Mouse (Mus musculus): Measurements from ENCODE around the gene Man1a2. TPM values are rescaled to one million over a fixed set of nuclear protein-coding genes. Genes with fewer than 3 reads are reported as not detected.
A peak's percentile ranks its signal among the peaks of the same experiment; 100 is the strongest.

Man1a2 gene
- polyA plus RNA-seq, 1 experiment from 2014 or later, result 67.2 TPM

GRCm38 (mm10) chr3:100711486-100711885, 26.2 kb upstream of the Man1a2 start:
- Histone ChIP-seq H3K27ac (no peak overlapping the region), H3K9ac (no peak overlapping the region), H3K4me1 (peaks cover 31% of the 10 kb centered on the region), H3K4me2 (no peak overlapping the region), H3K27me3 (no peaks in the 10 kb centered on the region), H3K4me3 (replicated peaks) (no peak overlapping the region), H3K9me3 (replicated peaks) (no peaks in the 10 kb centered on the region), H3K36me3 (no peaks in the 10 kb centered on the region)
- no peak for ATAC-seq (replicated peaks; ENCODE audit: low FRiP score)
- 15% methylated on average over 4 of the region's 4 CpGs for WGBS

- no peaks in the 10 kb centered on the region for H3K27me3 ChIP-seq
- 0 out of 2 replicates have a peak, but pooled peaks have one; percentile 13 for ATAC-seq (replicated peaks; ENCODE audit: low FRiP score)
- H3K36me3 ChIP-seq, result no peaks in the 10 kb centered on the region
- no peak overlapping the region for H3K4me3 ChIP-seq (replicated peaks)
- 68% methylated on average over 4 of the region's 4 CpGs for WGBS
- 0 out of 2 replicates have a peak overlapping the region, but pooled peaks have one; percentile 41 for H3K27ac ChIP-seq
- no peak overlapping the region for H3K9ac ChIP-seq
- no peaks in the 10 kb centered on the region for H3K9me3 ChIP-seq (replicated peaks)
- no peak overlapping the region for H3K4me2 ChIP-seq
- peaks cover 48% of the 10 kb centered on the region for H3K4me1 ChIP-seq
These were observed 21.8 kb upstream of the Man1a2 start for GRCm38 (mm10) chr3:100707117-100707516.

GRCm38 (mm10) chr3:100705128-100705667, 19.9 kb upstream of the Man1a2 start:
- H3K4me3 ChIP-seq (replicated peaks), result no peak overlapping the region
- WGBS, result 32% methylated on average over 11 of the region's 11 CpGs
- H3K9me3 ChIP-seq (replicated peaks), result no peaks in the 10 kb centered on the region
- H3K36me3 ChIP-seq, result no peaks in the 10 kb centered on the region
- H3K27me3 ChIP-seq, result no peaks in the 10 kb centered on the region
- peak; percentile 69 for ATAC-seq (replicated peaks; ENCODE audit: low FRiP score)
- peak overlapping the region; percentile 37 for H3K27ac ChIP-seq
- no peak overlapping the region for H3K9ac ChIP-seq
- H3K4me1 ChIP-seq, result peaks cover 41% of the 10 kb centered on the region
- peak overlapping the region; percentile 34 for H3K4me2 ChIP-seq

GRCm38 (mm10) chr3:100703847-100704644, 18.7 kb upstream of the Man1a2 start:
- no peaks in the 10 kb centered on the region for H3K36me3 ChIP-seq
- H3K27me3 ChIP-seq, result no peaks in the 10 kb centered on the region
- peak overlapping the region; percentile 37 for H3K27ac ChIP-seq
- peak overlapping the region; percentile 34 for H3K4me2 ChIP-seq
- peak; percentile 72 for ATAC-seq (replicated peaks; ENCODE audit: low FRiP score)
- H3K4me1 ChIP-seq, result peaks cover 41% of the 10 kb centered on the region
- no peak overlapping the region for H3K4me3 ChIP-seq (replicated peaks)
- H3K9me3 ChIP-seq (replicated peaks), result no peaks in the 10 kb centered on the region
- WGBS, result 58% methylated on average over 22 of the region's 22 CpGs
- H3K9ac ChIP-seq, result no peak overlapping the region

- no peak for ATAC-seq (replicated peaks; ENCODE audit: low FRiP score)
- H3K27ac ChIP-seq, result peak overlapping the region; percentile 37
- H3K9me3 ChIP-seq (replicated peaks), result no peaks in the 10 kb centered on the region
- 43% methylated on average over 15 of the region's 15 CpGs for WGBS
- H3K4me1 ChIP-seq, result peaks cover 37% of the 10 kb centered on the region
- no peak overlapping the region for H3K9ac ChIP-seq
- no peak overlapping the region for H3K4me3 ChIP-seq (replicated peaks)
- no peaks in the 10 kb centered on the region for H3K27me3 ChIP-seq
- no peaks in the 10 kb centered on the region for H3K36me3 ChIP-seq
- H3K4me2 ChIP-seq, result peak overlapping the region; percentile 10
These were observed 17.9 kb upstream of the Man1a2 start for GRCm38 (mm10) chr3:100702875-100703846.

- Histone ChIP-seq H3K4me1 (peaks cover 9% of the 10 kb centered on the region; the same call in 1 of the 2 replicates), H3K9ac (no peak overlapping the region), H3K36me3 (no peaks in the 10 kb centered on the region), H3K27ac (no peak overlapping the region), H3K9me3 (replicated peaks) (no peaks in the 10 kb centered on the region), H3K4me3 (replicated peaks) (no peak overlapping the region), H3K4me2 (no peak overlapping the region), H3K27me3 (no peaks in the 10 kb centered on the region)
- ATAC-seq (replicated peaks; ENCODE audit: low FRiP score), result no peak
- 90% methylated on average over 6 of the region's 6 CpGs for WGBS
These were observed 3.4 kb upstream of the Man1a2 start for GRCm38 (mm10) chr3:100688747-100689146.

GRCm38 (mm10) chr3:100686756-100687155, 1.5 kb upstream of the Man1a2 start:
- Histone ChIP-seq H3K27me3 (no peaks in the 10 kb centered on the region), H3K9me3 (replicated peaks) (no peaks in the 10 kb centered on the region), H3K4me1 (peaks cover 19% of the 10 kb centered on the region), H3K27ac (no peak overlapping the region), H3K9ac (no peak overlapping the region), H3K36me3 (no peaks in the 10 kb centered on the region), H3K4me2 (peak overlapping the region; percentile 75; the same call in 1 of the 2 replicates), H3K4me3 (replicated peaks) (peak overlapping the region; percentile 70; the same call in 1 of the 2 replicates)
- 84% methylated on average over 8 of the region's 8 CpGs for WGBS
- no peak for ATAC-seq (replicated peaks; ENCODE audit: low FRiP score)

GRCm38 (mm10) chr3:100685763-100686370, 564 bp upstream of the Man1a2 start:
- no peaks in the 10 kb centered on the region for H3K9me3 ChIP-seq (replicated peaks)
- H3K4me3 ChIP-seq (replicated peaks), result peak overlapping the region; percentile 70
- H3K27me3 ChIP-seq, result no peaks in the 10 kb centered on the region
- peak overlapping the region; percentile 75 for H3K4me2 ChIP-seq
- peak; percentile 93 for ATAC-seq (replicated peaks; ENCODE audit: low FRiP score)
- peaks cover 25% of the 10 kb centered on the region for H3K4me1 ChIP-seq
- peak overlapping the region; percentile 85 for H3K9ac ChIP-seq
- WGBS, result under 1% methylated on average over 54 of the region's 77 CpGs
- no peaks in the 10 kb centered on the region for H3K36me3 ChIP-seq
- peak overlapping the region; percentile 97 for H3K27ac ChIP-seq

- H3K27ac ChIP-seq, result peak overlapping the region; percentile 97; the same call in 1 of the 2 replicates
- H3K4me2 ChIP-seq, result peak overlapping the region; percentile 75
- H3K4me3 ChIP-seq (replicated peaks), result peak overlapping the region; percentile 70
- no peaks in the 10 kb centered on the region for H3K27me3 ChIP-seq
- H3K9ac ChIP-seq, result peak overlapping the region; percentile 85
- peaks cover 29% of the 10 kb centered on the region for H3K4me1 ChIP-seq
- WGBS, result under 1% methylated on average over 25 of the region's 25 CpGs
- no peaks in the 10 kb centered on the region for H3K36me3 ChIP-seq
- ATAC-seq (replicated peaks; ENCODE audit: low FRiP score), result no peak
- H3K9me3 ChIP-seq (replicated peaks), result no peaks in the 10 kb centered on the region
These were observed 898 bp downstream of the Man1a2 start for GRCm38 (mm10) chr3:100684234-100684975.

GRCm38 (mm10) chr3:100682841-100683240, 2.5 kb downstream of the Man1a2 start:
- 21% methylated on average over 3 of the region's 3 CpGs for WGBS
- Histone ChIP-seq H3K27me3 (no peaks in the 10 kb centered on the region), H3K36me3 (no peaks in the 10 kb centered on the region), H3K4me3 (replicated peaks) (peak overlapping the region; percentile 38), H3K9me3 (replicated peaks) (no peaks in the 10 kb centered on the region), H3K4me1 (peaks cover 29% of the 10 kb centered on the region), H3K9ac (no peak overlapping the region), H3K4me2 (peak overlapping the region; percentile 75), H3K27ac (no peak overlapping the region)
- no peak for ATAC-seq (replicated peaks; ENCODE audit: low FRiP score)

GRCm38 (mm10) chr3:100682281-100682680, 3.0 kb downstream of the Man1a2 start:
- Histone ChIP-seq H3K4me2 (peak overlapping the region; percentile 75), H3K27me3 (no peaks in the 10 kb centered on the region), H3K4me3 (replicated peaks) (peak overlapping the region; percentile 38), H3K9me3 (replicated peaks) (no peaks in the 10 kb centered on the region), H3K36me3 (no peaks in the 10 kb centered on the region), H3K9ac (no peak overlapping the region), H3K27ac (no peak overlapping the region), H3K4me1 (peaks cover 29% of the 10 kb centered on the region)
- no peak for ATAC-seq (replicated peaks; ENCODE audit: low FRiP score)
- WGBS, result 35% methylated on average over 4 of the region's 4 CpGs

Data from kidney, embryonic 15.5 days (tissue).